Mouse (Mus musculus) lung, adult 2 months (tissue): ENCODE data around the gene Bpi.

Experiments
- CTCF ChIP-seq: fragments of 200-500 bp; IDR thresholded peaks from 2 replicates; pipeline ENCODE4 v1.5.1; 2011; ENCODE audit warnings: mild to moderate bottlenecking, low read length, control low read depth; ENCODE audit not compliant: insufficient read depth
- POLR2A ChIP-seq: fragments of 200-500 bp; IDR thresholded peaks from 2 replicates; pipeline ENCODE4 v1.6.1; 2011; ENCODE audit warnings: low read depth, mild to moderate bottlenecking, control low read depth, low read length, borderline replicate concordance; ENCODE audit errors: extremely low read depth

- TF ChIP-seq CTCF, result no peak
- no peak for TF ChIP-seq POLR2A
These were observed 21.2 kb upstream of the Bpi start for GRCm38 (mm10) chr2:158236698-158237097.
